Mouse (Mus musculus): Measurements from ENCODE around the gene Cldn10.
A peak's percentile ranks its signal among the peaks of the same experiment; 100 is the strongest.
"Not testable (repeated sequence)": the region's sequence is repeated elsewhere in the genome, so short reads cannot be mapped to it uniquely, and the experiment has no call there.

The Cldn10 gene

DNA sequence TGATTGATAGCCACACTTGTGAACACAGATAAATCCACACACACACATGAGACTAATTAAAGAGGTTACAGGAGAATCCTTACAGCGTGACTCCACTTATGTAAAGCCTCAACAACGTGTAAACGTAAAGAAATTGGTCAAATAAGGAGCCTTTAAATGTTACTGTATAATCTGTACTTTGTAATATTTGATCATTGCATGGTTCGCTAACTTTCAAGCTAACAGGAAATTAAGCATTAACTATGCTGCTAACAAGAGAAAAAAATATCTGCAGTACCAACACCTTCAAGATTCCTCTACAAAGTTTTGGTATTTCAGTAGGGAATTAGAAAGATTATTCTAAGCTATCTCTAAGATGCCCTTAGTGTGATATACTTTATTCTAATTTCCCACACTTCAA is at the start of gene Cldn10:
Cldn10 (plus strand) TSS at position 288 of the 400 bp plus-strand sequence.
- DNase-seq (ENCODE audit: low read depth) = no peak

GRCm38 (mm10) chr14:118741780-118742179 is 45.9 kb upstream of the Cldn10 start:
- DNase-seq (ENCODE audit: low read depth) = no peak

GRCm38 (mm10) chr14:118742862-118743261 is 44.8 kb upstream of the Cldn10 start:
- no peak for DNase-seq (ENCODE audit: low read depth)

DNA sequence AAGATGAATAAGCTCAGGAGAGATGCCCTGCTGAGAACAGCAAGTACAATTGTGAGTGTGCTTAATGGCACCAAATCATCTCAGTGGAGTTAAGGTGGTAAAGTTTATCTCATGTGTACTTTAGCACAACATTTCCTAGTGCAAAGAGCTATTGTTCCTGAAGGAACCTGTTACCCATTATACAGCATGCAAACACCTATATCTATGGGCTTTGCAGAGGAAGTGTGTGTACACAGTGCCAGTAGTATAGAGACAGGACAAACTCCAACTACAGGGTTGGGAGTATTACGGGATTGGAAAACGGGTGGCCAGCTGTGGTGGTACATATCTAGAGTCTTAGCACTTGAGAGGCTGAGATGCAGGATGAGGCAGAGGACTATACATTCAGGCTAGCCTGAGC is 38.6 kb upstream of the Cldn10 start:
- no peak for DNase-seq (ENCODE audit: low read depth)

- DNase-seq (ENCODE audit: low read depth) = no peak
Measured at GRCm38 (mm10) chr14:118749715-118750114, 38.0 kb upstream of the Cldn10 start.

DNA sequence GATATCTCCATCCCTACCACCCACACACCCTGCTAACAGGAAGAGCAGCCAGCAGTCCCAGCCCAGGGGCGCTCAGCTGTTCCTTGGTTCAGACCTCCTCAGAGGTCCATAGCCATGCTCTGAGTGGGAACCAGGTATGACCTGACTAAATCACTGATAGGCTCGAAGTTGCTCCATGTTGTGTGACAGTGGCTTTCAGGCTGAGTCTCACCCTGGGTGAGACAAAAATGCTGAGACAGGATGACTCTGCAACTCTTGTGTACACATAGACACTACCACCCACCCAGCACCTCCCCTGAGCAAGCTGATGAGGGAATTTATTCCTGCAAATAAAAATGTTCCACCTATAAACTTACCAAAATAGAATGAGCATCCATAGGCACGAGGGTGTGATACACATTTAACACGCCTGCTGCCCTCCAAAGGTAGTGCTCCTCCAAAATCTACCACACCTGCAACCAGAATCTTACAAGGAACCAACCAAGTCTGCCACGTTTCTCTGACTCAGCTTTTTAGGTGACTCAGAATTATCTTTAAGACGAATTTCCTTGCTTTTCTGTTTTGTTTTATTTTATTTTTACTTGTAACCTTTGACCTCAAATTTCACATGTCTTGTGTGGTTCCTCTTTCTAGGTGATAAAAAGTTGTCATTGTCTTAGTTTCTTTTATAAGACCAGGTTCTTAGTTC is 37.1 kb upstream of the Cldn10 start:
- DNase-seq (ENCODE audit: low read depth) = no peak

GRCm38 (mm10) chr14:118751193-118751753 is 36.4 kb upstream of the Cldn10 start:
- no peak for DNase-seq (ENCODE audit: low read depth)

- DNase-seq (ENCODE audit: low read depth) = no peak
Measured at GRCm38 (mm10) chr14:118756015-118756414, 31.7 kb upstream of the Cldn10 start.

GRCm38 (mm10) chr14:118756566-118756965 is 31.1 kb upstream of the Cldn10 start:
- no peak for DNase-seq (ENCODE audit: low read depth)

DNA sequence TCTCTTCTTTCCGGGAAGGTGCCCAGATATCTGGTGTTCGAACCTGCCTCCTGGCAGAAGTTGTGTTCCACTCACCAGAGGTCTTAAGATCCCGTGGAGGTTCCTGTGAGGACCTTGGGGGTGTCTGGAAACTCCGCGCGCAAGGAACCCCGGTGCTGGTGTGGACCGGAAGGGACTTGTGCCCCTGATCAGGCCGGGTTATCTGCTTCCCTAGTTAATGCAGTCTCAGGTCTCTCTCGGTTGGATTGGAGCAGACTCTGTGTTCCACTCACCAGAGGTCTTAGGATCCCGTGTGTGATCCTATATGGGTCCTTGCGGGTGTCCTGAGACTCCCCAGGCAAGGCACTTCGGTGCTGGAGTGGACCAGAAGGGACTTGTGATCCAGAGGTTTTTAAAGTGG is 24.3 kb upstream of the Cldn10 start:
- not testable (repeated sequence) for DNase-seq (ENCODE audit: low read depth)

- DNase-seq (ENCODE audit: low read depth) = peak; percentile 54
Measured at GRCm38 (mm10) chr14:118763917-118764495, 23.7 kb upstream of the Cldn10 start.

GRCm38 (mm10) chr14:118765306-118765705 is 22.4 kb upstream of the Cldn10 start:
- no peak for DNase-seq (ENCODE audit: low read depth)

- DNase-seq (ENCODE audit: low read depth) = no peak
Measured at GRCm38 (mm10) chr14:118765951-118766350, 21.8 kb upstream of the Cldn10 start.

DNA sequence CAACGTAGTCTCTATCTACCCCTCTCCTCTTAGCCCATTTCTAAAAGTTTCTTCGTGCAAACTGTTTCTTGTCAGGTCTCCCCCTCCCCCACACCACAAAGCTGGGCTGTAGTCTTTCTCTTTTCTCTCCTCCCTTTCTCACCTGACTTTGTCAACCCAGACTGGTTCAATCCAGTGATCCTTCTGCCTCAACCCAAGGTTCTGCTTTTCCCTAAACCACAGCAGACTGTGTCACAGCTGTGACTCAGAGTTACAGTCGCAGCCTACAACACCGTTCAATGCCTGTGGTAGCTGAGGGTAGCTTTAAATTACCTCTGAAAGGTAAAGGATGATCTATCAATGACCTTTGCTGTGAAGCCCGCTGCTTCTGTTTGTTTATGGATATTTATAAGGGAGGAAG is 21.3 kb upstream of the Cldn10 start:
- DNase-seq (ENCODE audit: low read depth) = no peak

DNA sequence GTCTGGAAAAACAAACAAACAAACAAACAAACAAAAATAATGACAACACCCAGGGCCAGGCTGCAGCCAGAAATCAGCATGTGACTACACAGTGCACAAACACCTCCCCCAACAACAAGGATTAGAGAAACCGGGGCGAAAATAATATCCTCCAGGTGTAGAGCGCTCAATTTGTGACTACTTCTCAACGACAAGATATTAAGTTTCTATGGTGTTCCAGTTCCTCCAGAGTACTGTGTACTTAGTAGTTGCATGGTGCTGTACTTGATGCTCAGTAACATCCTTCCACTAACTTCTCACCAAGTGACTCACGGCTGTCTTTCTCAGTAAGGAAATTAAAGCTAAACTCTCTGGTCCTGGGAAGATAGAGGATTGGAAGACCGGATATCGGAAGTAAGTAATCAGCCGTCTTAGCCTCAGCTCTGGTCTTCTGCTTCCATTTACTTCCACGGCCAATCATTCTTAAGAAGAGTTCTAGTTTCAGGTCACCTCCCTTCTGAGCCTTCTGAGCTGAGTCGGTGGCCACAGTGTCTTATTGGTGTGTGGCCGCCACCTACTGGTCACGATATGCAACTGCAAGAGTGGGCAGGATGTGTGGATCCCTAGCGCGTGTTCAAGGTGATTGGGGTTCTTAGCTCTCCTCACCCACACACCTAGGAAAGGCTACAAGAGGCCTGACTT is 19.9 kb upstream of the Cldn10 start:
- DNase-seq (ENCODE audit: low read depth) = peak; percentile 82

DNA sequence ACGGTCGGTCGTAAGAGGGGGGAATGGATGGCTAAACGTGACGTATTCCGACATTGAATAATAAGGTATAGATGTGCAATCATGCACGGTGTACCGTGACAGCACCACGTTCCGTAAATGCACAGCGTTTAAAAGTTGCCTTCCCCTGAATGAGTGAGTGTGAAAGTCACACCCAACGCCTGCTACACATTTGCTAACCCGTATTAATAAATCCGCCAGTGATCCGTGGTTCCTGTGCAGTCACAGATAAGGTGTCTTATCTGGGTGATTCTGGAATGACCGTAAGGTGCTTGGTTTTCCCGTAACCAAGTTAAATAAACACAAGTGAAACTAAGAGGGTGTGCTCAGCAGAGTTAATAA is 19.4 kb upstream of the Cldn10 start:
- no peak for DNase-seq (ENCODE audit: low read depth)

GRCm38 (mm10) chr14:118773668-118774067 is 14.0 kb upstream of the Cldn10 start:
- no peak for DNase-seq (ENCODE audit: low read depth)

DNA sequence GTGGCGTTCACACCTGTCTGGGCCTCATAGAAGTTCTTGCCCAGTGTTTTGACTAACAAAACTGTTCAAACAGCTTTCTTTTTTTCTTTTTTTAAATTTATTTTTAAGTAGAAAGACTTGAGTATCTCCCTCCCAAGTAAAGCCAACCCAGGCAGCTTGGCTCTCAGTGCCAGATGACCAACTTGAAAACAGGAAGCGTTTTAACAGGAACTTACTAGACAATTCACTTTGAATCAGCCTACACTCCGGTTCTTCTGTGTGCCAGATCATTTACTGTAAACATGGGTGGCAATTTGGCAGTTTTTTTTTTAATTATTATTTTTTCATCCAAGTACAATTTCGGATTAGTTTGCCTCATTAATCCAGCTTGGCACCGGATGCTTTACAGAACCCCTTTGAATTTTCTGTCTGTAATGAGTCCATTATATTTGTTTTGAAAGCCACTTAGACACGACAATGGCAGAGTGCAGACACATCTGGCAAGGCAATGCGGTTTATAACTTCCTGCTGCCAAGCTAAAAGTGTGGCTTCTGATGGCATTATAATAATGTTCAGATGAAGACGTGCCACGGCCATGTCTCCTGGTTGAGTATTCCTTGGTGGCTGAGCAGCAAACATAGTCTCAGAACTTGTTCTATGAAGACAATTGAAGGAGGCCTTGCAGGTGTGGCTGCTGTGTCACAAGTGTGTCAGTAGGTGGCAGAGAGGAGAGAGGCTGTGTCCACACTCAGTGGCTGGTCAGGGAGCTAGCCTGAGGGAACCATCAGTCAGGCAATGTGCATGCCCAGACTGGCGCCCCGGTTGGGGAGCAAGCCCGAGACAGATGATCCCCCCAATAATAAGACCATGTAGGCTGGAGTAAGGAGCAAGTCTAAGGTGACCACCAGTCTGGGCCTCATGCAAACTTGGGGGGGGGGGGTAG is 12.9 kb upstream of the Cldn10 start:
- DNase-seq (ENCODE audit: low read depth) = peak; percentile 9

DNA sequence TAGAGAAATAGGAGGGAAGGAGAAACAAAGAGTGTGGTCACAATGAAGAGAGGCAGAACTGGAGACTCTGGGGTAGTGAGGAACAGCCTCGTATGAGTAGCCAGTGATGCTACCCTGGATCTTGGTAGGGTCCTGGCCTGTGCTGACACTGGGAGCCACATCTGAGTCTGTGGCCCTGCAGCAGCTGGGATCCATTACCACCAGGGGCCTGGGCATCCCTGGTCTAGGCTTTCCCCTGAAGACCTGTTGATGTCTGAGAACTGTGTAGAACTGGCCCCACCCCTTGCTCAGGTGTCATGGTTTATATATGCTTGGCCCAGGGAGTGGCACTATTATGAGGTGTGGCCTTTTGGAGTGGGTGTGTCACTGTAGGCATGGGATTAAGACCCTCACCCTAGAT is 12.2 kb upstream of the Cldn10 start:
- no peak for DNase-seq (ENCODE audit: low read depth)

DNA sequence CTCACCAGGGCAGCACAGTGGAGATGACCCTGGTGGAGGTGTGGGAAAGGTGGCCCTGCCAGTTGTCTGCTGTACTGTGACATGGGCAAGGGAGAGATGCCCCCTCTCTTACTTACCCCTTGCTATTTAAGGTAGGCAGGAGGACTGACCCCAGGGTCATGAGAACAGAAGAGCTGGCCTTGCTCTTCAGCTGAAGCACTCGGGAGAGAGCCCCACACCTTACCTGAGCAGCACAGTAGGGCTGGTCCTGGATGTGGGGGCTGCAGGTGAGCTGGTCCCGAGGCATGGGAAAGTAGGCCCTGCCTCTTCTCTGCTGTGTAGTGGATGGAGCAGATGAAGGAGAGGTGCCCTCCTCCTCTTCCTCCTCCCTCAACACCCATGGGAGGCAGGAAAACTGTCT is 11.3 kb upstream of the Cldn10 start:
- DNase-seq (ENCODE audit: low read depth) = no peak

GRCm38 (mm10) chr14:118777478-118777877 is 10.2 kb upstream of the Cldn10 start:
- DNase-seq (ENCODE audit: low read depth) = no peak

- DNase-seq (ENCODE audit: low read depth) = no peak
Measured at GRCm38 (mm10) chr14:118781601-118782000, 6.1 kb upstream of the Cldn10 start.
